Mouse (Mus musculus): Measurements from ENCODE around the gene Gm49373.

Gm49373 gene

DNA sequence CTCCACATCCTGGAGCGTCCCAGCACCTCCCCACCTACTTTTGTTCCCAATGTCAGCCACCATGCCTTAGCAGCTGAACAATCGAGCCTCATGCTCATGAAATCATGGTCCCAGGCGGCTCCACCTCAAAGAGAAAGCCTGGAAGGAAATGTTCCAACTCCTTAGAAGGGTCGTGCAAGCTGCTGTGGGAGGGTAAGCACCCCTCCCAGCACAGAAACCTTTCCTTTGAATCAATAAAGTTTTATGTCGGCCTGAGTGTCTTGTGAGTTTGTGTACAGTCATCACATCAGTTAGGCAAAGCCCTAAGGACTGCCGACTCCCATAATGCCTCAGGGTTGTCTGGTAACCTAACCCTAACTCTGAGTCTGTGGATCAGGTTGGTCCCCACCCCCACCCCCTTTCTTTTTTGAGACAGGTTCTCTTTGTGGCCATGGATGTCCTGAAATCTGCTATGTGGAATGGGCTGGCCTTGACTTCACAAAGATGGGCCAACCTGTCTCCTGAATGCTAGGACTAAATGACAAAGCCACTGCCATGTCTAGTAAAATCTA is 44.3 kb downstream of the Gm49373 start:
- DNase-seq (ENCODE audit: low spot score in 2 of 2) = no peak

GRCm38 (mm10) chr9:21027774-21028290 is 45.1 kb downstream of the Gm49373 start:
- DNase-seq (ENCODE audit: low spot score in 2 of 2) = no peak

- DNase-seq (ENCODE audit: low spot score in 2 of 2) = no peak
These were observed 46.0 kb downstream of the Gm49373 start for GRCm38 (mm10) chr9:21026849-21027248.

GRCm38 (mm10) chr9:21025258-21025810 is 47.6 kb downstream of the Gm49373 start:
- no peak for DNase-seq (ENCODE audit: low spot score in 2 of 2)

GRCm38 (mm10) chr9:21022726-21023125 is 50.2 kb downstream of the Gm49373 start:
- no peak for DNase-seq (ENCODE audit: low spot score in 2 of 2)

DNA sequence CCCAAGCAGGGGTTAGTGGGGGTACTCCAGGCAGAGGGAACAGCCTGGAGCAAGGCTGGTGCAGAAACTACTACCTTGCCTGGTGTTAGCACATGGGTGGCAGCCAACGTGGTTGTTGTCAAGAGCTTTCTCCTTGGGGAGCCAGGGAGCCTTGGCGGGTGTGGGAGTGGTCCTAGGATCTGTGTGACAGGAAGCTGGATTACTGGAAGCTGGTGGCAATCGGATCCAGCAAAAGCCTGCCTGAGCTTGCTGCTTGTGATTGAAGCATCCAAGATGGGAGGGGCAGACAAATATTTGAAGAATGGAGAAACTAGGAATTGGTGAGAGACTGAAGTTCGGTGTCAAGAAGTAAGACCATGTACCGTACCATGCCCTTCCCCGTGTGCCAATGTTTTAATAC is 50.6 kb downstream of the Gm49373 start:
- no peak for DNase-seq (ENCODE audit: low spot score in 2 of 2)

DNA sequence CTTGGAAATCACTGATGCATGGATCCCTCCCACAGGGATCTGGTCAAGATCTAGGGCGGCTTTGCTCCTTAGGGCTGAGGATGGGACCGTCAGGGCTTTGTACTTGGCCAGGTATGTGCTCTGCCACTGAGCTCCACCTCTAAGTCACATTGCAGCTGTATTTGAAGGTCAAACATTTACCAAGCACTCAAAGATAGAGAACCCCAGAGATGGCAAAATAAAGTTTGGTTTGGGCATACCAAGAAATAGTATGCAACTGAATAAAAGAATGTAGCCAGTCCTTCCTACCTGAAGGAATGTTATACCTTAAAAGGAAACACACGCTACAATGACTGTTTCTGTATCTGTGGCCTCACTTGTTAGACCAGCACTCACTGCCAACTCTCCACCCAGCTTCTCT is 51.5 kb downstream of the Gm49373 start:
- no peak for DNase-seq (ENCODE audit: low spot score in 2 of 2)

DNA sequence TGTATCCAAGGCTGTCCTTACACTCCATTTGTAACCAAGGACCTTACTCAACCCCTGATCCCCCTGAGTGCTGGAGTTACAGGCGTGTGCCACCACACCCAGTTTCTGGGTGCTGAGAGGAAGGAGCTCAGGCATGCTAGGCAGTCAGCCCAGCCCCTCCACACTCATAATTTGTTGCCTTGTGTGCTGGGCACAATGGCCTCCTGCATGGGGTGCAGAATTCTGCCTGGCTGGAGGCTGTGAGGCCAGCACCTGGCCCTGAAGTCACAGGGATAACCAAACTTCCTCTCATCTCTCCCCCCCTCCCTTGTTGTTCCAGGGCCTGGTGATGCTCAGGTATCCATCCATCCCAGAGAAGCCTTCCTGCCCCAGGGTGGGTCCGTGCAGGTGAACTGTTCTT is 54.3 kb downstream of the Gm49373 start:
- no peak for DNase-seq (ENCODE audit: low spot score in 2 of 2)

DNA sequence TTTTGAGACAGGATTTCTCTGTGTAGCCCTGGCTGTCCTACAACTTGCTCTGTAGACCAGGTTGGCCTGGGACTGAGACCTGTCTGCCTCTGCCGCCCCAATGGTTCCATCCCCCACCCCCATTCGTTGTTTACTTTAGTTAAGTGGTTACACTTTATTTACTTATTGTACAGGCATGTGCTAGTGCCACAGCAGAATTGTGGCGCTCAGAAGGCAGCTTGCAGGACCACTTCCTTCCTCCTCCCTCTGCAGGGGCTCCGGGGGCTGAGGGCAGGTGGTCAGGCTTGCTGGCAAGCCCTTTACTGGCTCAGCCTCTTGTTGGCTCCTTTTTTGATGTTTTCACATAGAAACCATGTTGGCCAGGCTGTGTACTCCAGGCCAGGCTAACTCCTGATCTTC is 55.7 kb downstream of the Gm49373 start:
- DNase-seq (ENCODE audit: low spot score in 2 of 2) = no peak

GRCm38 (mm10) chr9:21016331-21017176 is 56.3 kb downstream of the Gm49373 start:
- peak; percentile 69 to 76 for DNase-seq (ENCODE audit: low spot score in 2 of 2)

DNA sequence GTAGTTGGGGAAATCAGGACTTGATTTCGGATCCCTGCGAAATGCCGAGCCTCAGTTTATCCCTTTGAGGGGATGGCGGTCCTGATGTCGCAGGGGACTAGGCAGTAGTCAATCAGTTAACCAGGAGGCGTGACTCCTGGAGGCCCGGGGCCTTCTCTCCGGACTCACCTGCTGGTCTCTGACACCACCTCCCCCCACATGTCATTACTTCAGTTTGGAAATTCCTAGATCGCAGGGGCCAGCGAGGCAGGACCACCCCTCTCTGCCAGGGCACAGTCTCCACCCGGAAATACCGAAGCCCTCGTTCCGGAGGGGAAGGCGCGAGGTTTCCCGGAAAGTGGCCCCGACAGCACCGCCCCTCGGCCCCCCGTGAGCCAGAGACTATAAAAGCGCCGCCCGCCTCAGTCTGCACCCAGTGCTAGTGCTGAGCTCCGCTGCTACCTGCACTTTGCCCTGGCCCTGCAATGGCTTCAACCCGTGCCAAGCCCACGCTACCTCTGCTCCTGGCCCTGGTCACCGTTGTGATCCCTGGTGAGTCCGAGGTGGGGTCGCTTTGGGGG is 57.2 kb downstream of the Gm49373 start, which contains the start of gene Icam1:
Gene Icam1 (plus strand): TSS at position 415 of the 560 bp plus-strand sequence.
- DNase-seq (ENCODE audit: low spot score in 2 of 2) = peak; percentile 84 to 89

DNA sequence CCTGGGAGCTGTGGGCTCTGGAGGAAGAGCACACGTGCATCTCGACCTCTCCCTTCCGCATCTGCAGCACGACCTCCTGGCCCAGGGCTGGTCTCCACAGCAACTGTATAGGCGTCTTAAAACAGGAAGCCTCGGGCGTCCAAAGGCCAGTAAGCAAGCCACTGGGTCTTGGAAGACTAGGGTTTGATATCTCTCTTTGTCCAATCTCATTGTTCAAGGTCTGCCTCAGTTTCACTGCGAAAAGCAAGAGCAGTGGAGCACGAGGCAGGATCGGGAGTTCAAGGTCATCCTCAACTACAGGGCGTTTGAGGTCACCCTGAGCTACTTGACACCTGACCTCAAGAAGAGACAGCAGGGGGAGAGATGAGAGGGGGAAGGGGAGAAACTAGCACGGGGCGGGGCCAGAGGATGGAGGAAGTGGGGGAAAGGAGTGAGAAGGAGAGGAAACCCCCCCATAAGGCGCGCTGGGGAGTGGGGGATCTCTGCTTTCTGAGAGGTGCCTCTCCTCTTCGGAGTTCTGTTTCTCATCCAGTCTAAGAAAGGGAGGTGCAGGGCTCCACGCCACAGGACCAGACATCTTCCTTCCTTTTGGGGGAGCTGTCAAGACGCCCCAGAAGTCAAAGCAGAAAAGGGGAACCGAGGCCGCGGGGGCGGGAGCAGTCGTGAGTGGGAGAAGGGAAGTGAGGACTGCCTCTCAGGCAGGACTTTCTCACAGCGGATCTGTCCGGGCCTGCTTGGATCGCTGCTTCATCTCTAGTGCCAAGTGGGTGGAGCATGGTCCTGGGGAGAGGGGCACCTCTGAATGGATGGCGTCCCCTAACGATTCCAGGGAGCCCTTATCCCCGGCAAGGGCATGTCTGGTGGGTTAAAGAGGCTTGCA is 58.0 kb downstream of the Gm49373 start:
- peak; percentile 64 to 79 for DNase-seq (ENCODE audit: low spot score in 2 of 2)

Measured in natural killer cell, adult 2 months (primary cell).